Mouse (Mus musculus): ENCODE results near the gene Mnd1.

DNA sequence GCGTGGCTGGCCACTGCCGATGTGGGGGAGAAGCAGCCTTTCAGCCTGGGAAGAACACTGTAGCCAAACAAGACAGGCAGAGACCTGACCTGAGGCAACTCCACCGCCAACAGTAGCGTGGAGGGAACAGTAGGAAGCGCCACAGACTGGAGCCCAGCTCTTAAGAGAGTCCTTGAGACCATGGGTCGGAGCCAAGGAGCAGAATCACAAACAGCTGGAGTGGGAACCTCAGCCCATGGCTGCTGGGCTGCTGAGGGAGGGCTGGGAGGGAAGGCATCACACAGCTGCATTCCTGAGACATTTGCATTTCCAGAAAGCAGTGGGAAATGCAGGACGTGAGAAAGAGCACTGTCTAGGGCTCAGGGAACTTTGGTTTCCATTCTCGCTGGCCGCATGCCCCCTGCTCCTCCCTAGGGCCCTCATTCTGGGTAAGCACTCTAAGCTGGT lies 106.8 kb downstream of the Mnd1 start:
- TF ChIP-seq CTCF (IDR thresholded peaks at IDR 0.05; ENCODE audit: control insufficient read depth, insufficient read depth, insufficient replicate concordance, low read depth, low read length) (no peak; the same call in 1 of the 2 replicates), POLR2A (IDR thresholded peaks at IDR 0.05; ENCODE audit: control insufficient read depth, low read depth, low read length) (no peak)

All from testis, adult 2 months (tissue).